Mouse (Mus musculus): ENCODE measurements around the gene Cmip.

The Cmip gene

DNA sequence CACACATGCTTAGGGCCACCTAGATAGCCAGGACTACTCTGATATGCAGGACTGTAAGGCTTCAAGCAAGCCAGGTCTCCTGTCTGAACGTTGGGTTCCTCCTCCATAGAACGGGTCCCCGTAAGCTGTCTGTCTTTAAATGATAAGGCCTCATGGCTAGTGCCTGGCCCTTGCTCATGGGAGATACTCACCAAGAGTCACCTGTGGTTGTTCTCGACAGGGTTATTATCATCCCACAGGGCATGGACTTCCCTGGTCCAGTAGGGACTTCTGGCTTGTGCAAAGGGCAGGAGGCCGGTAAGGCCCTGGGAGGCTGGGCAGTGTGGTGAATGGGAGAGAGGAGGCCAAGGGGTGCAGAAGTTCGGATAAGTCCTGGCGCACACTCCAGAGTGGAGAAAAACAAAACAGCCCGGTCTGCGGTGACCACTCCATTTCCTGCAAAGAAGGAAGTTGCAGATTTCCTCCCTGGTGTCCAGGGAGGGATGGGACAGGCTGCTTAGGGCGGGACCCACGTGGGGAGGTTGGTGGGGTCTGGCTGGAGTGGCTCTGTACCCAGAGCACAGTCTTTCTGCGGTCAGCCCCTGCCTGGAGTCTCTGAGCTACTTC lies 41.2 kb downstream of the Cmip start:
- no peak for DNase-seq (ENCODE audit: low spot score)

DNA sequence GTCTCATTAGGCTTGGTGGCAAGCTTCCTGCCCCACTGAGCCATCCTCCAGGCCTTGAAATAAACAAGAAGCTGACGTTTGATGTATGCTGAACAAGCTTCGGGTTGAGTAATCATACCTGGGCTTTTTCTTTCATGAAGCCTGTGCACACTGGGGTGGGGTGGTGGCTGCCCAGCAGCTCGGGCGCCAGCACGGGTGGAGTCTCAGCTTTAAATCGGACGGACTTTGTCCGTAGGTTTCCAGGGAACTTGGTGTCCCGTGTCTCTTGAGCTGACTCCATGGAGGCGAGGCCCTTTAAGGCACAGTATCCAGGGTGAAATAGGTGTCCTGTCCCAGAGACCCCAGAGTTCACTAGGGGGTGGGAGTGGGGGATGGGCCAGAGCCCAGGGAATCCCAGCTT lies 42.3 kb downstream of the Cmip start:
- no peak for DNase-seq (ENCODE audit: low spot score)

DNA sequence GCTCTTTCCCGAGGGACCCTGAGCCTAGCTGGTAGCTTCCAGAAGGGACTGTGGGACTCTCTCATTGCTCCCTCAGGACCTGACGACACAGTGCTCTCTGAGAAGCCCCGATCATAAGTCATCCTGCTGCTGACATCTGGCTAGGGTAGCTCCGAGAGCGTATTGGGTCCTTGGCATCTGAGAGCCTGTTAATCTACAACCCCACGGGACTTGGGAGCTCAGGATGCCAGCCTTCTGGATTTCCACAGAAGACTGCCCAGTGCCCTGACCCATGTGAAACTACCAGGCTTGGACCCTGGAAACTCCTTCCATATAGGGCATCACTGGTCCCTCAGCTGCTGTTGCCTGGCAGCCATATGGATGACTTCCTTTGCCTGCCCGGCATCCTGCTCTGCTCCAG lies 43.3 kb downstream of the Cmip start:
- DNase-seq (ENCODE audit: low spot score): no peak

DNA sequence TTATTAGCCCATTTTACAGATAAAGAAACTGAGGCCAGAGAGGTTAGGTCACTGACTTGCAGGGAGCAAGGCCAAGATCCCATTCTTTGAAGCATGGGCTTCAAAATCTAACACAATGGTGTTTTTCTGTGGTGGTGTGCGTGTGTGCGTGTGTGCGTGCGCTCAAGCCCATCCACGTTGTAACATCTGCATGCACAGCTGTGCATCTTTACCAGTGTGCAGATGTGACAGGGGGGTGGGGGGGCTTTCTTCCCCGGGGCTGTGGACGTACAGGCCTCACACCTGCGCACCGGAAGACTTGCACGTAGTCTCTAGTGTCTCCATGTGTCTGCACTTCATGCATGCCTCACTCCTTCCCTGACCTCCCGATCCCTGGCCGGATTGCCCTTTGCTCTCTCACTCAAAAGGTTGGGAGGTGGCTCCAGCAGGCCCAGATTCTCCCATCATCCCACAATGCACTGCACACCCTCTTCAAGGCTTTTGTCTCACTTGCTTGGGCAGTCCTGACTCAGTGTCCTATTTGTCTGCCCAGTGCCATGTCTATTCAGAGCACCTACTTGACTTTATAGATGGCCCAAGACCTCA lies 44.7 kb downstream of the Cmip start:
- DNase-seq (ENCODE audit: low spot score): no peak

DNA sequence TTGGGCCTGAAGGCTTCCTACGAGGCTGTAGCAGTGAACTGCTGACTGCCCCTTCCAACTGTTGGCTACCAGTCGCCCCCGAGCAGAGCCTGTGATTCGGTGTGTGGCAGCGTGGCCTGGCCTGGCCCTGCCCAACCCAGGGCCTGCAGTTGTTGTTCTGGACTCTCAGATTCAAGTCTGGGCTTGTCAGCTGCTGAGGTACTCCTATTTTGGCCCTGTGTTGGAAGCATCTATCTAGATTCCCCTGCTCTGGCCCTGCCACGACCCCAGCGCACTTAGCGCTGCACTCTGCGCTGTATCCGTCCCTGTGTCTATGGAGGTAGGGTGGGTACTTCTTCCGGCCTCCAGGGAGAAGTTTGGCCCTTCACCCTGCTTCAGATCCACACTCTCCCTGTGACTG lies 45.2 kb downstream of the Cmip start:
- DNase-seq (ENCODE audit: low spot score): no peak

DNA sequence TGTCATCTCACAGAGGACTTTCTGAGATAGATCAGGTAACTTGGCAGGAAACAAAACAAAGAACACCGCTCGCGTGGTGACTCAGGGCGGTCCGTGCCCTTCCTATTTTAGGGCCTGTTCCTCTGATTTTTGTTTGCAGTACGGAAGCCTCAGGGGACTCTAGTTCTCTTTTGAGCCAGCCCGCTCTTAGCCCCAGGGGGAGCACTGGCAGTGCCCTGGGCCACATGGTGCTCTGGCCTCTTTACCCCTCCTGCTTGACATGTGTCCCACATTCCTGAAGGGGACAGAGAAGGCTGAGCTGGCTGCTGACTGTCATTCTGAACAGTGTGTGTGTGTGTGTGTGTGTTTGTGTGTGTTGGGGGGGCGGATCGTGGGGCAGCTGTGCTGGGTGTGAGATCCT lies 46.8 kb downstream of the Cmip start:
- no peak for DNase-seq (ENCODE audit: low spot score)

- DNase-seq (ENCODE audit: low spot score): no peak
Observed at GRCm38 (mm10) chr8:117305405-117305804, 48.5 kb downstream of the Cmip start.

- DNase-seq (ENCODE audit: low spot score): no peak
Observed at GRCm38 (mm10) chr8:117306756-117307155, 49.9 kb downstream of the Cmip start.

DNA sequence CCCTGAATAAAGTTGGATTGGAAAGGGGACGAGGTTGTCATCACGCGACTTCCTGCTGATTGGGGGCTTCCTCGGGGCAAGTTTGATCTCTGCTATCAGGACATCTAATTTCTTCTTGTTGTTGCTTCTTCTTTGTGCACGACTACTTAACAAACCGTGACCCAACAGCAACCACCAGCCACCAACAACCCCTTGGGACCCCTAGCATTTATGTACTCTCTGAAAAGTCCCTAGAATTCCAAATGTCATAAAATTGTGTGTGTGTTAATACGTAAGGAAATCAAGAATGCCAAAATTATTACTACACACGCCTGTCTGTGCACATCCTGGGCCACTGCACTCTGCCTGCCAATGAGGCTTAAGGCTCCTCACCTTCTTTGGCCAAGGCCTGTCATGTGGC lies 50.4 kb downstream of the Cmip start:
- no peak for DNase-seq (ENCODE audit: low spot score)

- no peak for DNase-seq (ENCODE audit: low spot score)
Observed at GRCm38 (mm10) chr8:117308303-117309095, 51.6 kb downstream of the Cmip start.

GRCm38 (mm10) chr8:117309653-117310274 lies 52.9 kb downstream of the Cmip start:
- no peak for DNase-seq (ENCODE audit: low spot score)

DNA sequence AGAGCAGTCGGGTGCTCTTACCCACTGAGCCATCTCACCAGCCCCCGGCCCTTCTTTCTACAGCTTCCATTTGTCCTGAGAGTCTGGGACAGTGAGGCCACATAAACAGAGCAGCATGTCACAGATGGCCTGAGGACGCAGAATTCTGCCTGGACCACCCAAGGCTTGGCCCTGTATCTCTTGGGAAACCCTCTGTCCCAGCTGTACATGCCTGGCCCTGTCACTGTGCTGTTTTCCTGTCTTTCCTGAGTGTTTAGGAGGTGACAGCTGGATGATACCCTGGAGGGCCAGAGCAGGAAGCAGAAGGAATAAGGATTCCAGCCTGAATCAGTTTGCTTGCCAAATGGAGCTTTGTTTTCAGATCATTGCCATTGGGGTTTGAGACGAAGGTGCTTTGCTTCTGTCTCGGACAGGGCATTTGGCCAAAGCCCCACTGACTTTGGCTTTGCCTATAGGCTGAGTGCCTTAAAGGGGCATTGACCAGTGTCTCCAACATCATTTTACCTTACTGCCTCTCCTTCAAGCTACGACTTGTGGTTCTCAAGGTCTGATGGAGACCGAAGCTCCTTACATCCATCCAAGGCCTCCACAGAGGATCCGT lies 54.2 kb downstream of the Cmip start:
- no peak for DNase-seq (ENCODE audit: low spot score)

DNA sequence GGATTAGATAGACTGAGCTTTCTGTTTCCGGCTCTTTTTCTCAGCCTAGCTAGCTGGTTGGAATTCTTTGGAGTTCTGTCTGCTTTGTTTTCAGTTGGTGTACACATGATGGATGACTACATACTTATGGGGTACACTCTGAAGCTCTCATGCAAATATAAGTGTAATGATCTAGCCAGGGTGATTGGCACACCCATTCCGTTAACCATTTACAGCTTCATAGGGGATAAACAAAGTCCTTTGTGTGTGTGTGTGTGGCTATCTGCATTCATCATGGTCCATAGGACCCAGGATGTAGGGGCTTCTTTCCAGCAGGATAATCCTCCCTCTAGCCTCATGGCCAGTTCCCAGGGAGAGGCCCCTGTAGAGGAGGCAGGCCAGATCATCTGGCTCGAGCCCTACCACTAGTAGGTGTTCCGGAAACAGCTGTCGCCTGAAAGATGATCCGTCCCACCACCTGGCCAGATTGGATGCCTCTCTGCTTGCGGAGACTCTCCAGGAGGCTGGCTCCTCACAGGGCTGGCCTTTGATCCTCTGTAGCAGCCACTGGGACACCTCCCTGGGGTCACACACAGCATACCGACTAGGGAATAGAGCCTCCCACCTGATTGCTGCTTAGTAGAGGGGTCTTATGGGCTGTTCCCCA lies 57.6 kb downstream of the Cmip start:
- DNase-seq (ENCODE audit: low spot score): no peak

DNA sequence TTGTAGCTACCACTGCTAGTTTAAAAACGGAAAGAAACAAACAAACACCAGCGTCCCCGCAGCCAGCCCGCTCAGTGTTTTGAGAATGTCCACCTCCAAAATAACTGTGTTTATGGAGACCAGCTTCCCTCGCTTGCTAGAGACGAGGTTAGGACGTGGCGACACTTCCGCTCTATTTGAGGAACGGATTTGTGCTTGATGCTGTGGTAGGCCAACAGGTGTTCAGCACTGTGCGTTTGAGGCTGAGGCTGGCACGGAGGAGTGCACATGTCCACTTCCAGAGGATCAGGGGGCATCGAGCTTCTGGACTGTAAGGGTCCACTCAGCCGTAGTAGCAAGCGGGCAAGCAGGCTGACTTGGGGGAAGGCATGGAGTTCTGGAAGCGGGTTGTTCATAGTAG lies 58.9 kb downstream of the Cmip start:
- DNase-seq (ENCODE audit: low spot score): no peak

- DNase-seq (ENCODE audit: low spot score): no peak
Observed at GRCm38 (mm10) chr8:117317478-117317877, 60.6 kb downstream of the Cmip start.

GRCm38 (mm10) chr8:117318911-117319826 lies 62.3 kb downstream of the Cmip start:
- no peak for DNase-seq (ENCODE audit: low spot score)

GRCm38 (mm10) chr8:117320616-117321015 lies 63.8 kb downstream of the Cmip start:
- DNase-seq (ENCODE audit: low spot score): no peak

- DNase-seq (ENCODE audit: low spot score): no peak
Observed at GRCm38 (mm10) chr8:117321232-117321631, 64.4 kb downstream of the Cmip start.

- no peak for DNase-seq (ENCODE audit: low spot score)
Observed at GRCm38 (mm10) chr8:117322021-117322420, 65.2 kb downstream of the Cmip start.

DNA sequence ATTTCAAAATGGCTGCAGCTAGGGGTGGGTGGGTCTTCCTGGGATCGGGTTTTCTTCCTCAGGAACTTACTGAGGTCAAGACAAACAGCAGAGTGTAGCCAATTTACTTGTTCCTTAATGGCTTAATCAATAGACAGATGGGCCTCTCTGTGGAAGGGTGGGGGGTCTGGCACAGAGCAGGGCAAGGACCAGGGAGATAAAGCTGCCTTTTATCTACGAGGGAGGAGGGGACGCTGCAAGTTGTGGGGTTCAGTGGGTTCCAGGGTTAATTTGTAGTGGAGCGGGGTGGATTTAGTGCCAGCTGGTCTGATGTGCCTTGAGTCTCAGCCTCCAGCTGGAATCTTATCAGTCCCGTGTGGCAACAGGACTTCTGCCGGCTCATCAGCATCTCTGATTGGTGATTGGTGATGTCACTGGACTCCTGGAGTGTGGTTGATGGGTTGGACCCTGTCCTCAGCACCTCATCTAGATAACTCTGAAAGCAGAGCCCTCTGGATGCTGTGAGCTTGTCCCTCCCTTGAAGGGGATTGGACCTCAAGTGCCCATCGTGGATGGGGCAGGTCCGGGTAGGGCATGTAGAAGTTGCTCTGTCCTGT lies 65.9 kb downstream of the Cmip start:
- no peak for DNase-seq (ENCODE audit: low spot score)

GRCm38 (mm10) chr8:117324821-117325220 lies 68.0 kb downstream of the Cmip start:
- no peak for DNase-seq (ENCODE audit: low spot score)
